Mouse (Mus musculus) neural tube, embryonic 14.5 days (tissue): ENCODE measurements around the gene Kif1bp. TPM values are rescaled to one million over a fixed set of nuclear protein-coding genes. Genes with fewer than 3 reads are reported as not detected.
A peak's percentile ranks its signal among the peaks of the same experiment; 100 is the strongest.
"Not testable (repeated sequence)": the region's sequence is repeated elsewhere in the genome, so short reads cannot be mapped to it uniquely, and the experiment has no call there.

Experiments
- ATAC-seq: fragments of 200-750 bp; cut with Nextera tagmentation; 2 replicates; pipeline ENCODE4 v1.8.0; 2017; ENCODE audit warnings: low read depth, mild to moderate bottlenecking, moderate TSS enrichment, moderate library complexity
- H3K27ac ChIP-seq: fragments of 300-500 bp; sonication (generic); 2 replicates; pipeline ENCODE4 v1.5.1; 2014; ENCODE audit warnings: low read depth, mild to moderate bottlenecking, control low read depth, low read length, moderate library complexity, mixed read lengths
- H3K27me3 ChIP-seq: fragments of 300-500 bp; sonication (generic); 2 replicates; pipeline ENCODE4 v1.6.1; 2014; ENCODE audit warnings: low read length; ENCODE audit not compliant: control insufficient read depth, insufficient read depth
- H3K36me3 ChIP-seq: fragments of 300-500 bp; sonication (generic); 2 replicates; pipeline ENCODE4 v1.6.1; 2014; ENCODE audit warnings: low read length, mixed read lengths; ENCODE audit not compliant: control insufficient read depth, insufficient read depth
- H3K4me1 ChIP-seq: fragments of 300-500 bp; sonication (generic); 2 replicates; pipeline ENCODE4 v1.6.1; 2014; ENCODE audit warnings: low read length; ENCODE audit not compliant: control insufficient read depth, insufficient read depth
- H3K4me2 ChIP-seq: fragments of 300-500 bp; sonication (generic); 2 replicates; pipeline ENCODE4 v1.6.1; 2014; ENCODE audit warnings: mild to moderate bottlenecking, low read depth, low read length, control low read depth
- H3K4me3 ChIP-seq: fragments of 300-500 bp; sonication (generic); 2 replicates; pipeline ENCODE4 v1.5.1; 2014; ENCODE audit warnings: low read depth, low read length, control low read depth, mixed read lengths
- H3K9ac ChIP-seq: fragments of 300-500 bp; sonication (generic); replicated peaks from 2 replicates; pipeline ENCODE4 v1.6.1; 2014; ENCODE audit warnings: low read depth, mild to moderate bottlenecking, control low read depth, low read length, mixed read lengths
- H3K9me3 ChIP-seq: fragments of 300-500 bp; sonication (generic); 2 replicates; pipeline ENCODE4 v1.6.1; 2016; ENCODE audit warnings: low read length; ENCODE audit not compliant: control insufficient read depth
- WGBS: fragments of 180-500 bp; shearing (Covaris S2); extraction: QIAGEN DNeasy Blood & Tissue Kit; methylation state at CpG from one replicate; pipeline ENCODE4 v1.1.7; 2014; 5-methylcytosine and 5-hydroxymethylcytosine counted together
- polyA plus RNA-seq: library from polyadenylated mRNA; unstranded; fragments of >200 nt; fragmentation: Nextera tagmentation; extraction: Ambion mirVana; gene quantifications from 2 replicates; pipeline ENCODE4 v1.2.1, GENCODE M21; 2014

The Kif1bp gene
- polyA plus RNA-seq, 1 experiment from 2014 or later = 95.7 TPM

- H3K27me3 ChIP-seq = no peaks in the 10 kb centered on the region
- H3K36me3 ChIP-seq = peaks cover 55% of the 10 kb centered on the region
- H3K27ac ChIP-seq = no peak overlapping the region
- H3K9me3 ChIP-seq = no peaks in the 10 kb centered on the region
- H3K4me1 ChIP-seq = no peaks in the 10 kb centered on the region
- no peak overlapping the region for H3K4me2 ChIP-seq
- no peak overlapping the region for H3K9ac ChIP-seq
- no peak overlapping the region for H3K4me3 ChIP-seq
- 88% methylated on average over 7 of the region's 7 CpGs for WGBS
- ATAC-seq = no peak
Measured at GRCm38 (mm10) chr10:62592496-62592895, 14.2 kb upstream of the Kif1bp start.

- no peak overlapping the region for H3K27ac ChIP-seq
- H3K4me3 ChIP-seq = no peak overlapping the region
- peak; percentile 77 for ATAC-seq
- no peaks in the 10 kb centered on the region for H3K9me3 ChIP-seq
- H3K4me1 ChIP-seq = no peaks in the 10 kb centered on the region
- no peak overlapping the region for H3K9ac ChIP-seq
- no peak overlapping the region for H3K4me2 ChIP-seq
- no peaks in the 10 kb centered on the region for H3K27me3 ChIP-seq
- peaks cover 65% of the 10 kb centered on the region for H3K36me3 ChIP-seq
- WGBS = 43% methylated on average over 6 of the region's 6 CpGs
Measured at GRCm38 (mm10) chr10:62590200-62590599, 11.9 kb upstream of the Kif1bp start.

GRCm38 (mm10) chr10:62588616-62589015 lies 10.4 kb upstream of the Kif1bp start:
- ATAC-seq = no peak
- 83% methylated on average over 4 of the region's 4 CpGs for WGBS
- no peaks in the 10 kb centered on the region for H3K27me3 ChIP-seq

GRCm38 (mm10) chr10:62583245-62583644 lies 5.0 kb upstream of the Kif1bp start:
- 100% methylated on average over 1 of the region's 1 CpGs for WGBS
- H3K27me3 ChIP-seq = no peaks in the 10 kb centered on the region

More at GRCm38 (mm10) chr10:62588616-62589015, 10.4 kb upstream of the Kif1bp start:
- no peaks in the 10 kb centered on the region for H3K9me3 ChIP-seq
- H3K4me3 ChIP-seq = no peak overlapping the region
- no peak overlapping the region for H3K27ac ChIP-seq
- no peak overlapping the region for H3K4me2 ChIP-seq
- H3K9ac ChIP-seq = no peak overlapping the region
- H3K4me1 ChIP-seq = no peaks in the 10 kb centered on the region
- peaks cover 69% of the 10 kb centered on the region for H3K36me3 ChIP-seq

GRCm38 (mm10) chr10:62582701-62583100 lies 4.4 kb upstream of the Kif1bp start:
- peaks cover 63% of the 10 kb centered on the region for H3K36me3 ChIP-seq
- no peaks in the 10 kb centered on the region for H3K9me3 ChIP-seq
- ATAC-seq = no peak
- H3K27ac ChIP-seq = no peak overlapping the region
- no peaks in the 10 kb centered on the region for H3K27me3 ChIP-seq
- H3K4me3 ChIP-seq = no peak overlapping the region
- no peak overlapping the region for H3K9ac ChIP-seq
- no peaks in the 10 kb centered on the region for H3K4me1 ChIP-seq
- 88% methylated on average over 7 of the region's 7 CpGs for WGBS
- H3K4me2 ChIP-seq = no peak overlapping the region

More at GRCm38 (mm10) chr10:62583245-62583644, 5.0 kb upstream of the Kif1bp start:
- no peak overlapping the region for H3K4me3 ChIP-seq
- H3K4me1 ChIP-seq = no peaks in the 10 kb centered on the region
- no peak overlapping the region for H3K27ac ChIP-seq
- no peaks in the 10 kb centered on the region for H3K9me3 ChIP-seq
- H3K9ac ChIP-seq = no peak overlapping the region
- no peak overlapping the region for H3K4me2 ChIP-seq
- H3K36me3 ChIP-seq = peaks cover 63% of the 10 kb centered on the region
- ATAC-seq = no peak

GRCm38 (mm10) chr10:62582263-62582662 lies 4.0 kb upstream of the Kif1bp start:
- no peaks in the 10 kb centered on the region for H3K27me3 ChIP-seq
- H3K9ac ChIP-seq = no peak overlapping the region
- peaks cover 59% of the 10 kb centered on the region for H3K36me3 ChIP-seq
- ATAC-seq = no peak
- peaks cover 3% of the 10 kb centered on the region; the same call in 1 of the 2 replicates for H3K4me1 ChIP-seq
- H3K4me2 ChIP-seq = no peak overlapping the region
- H3K4me3 ChIP-seq = no peak overlapping the region
- H3K9me3 ChIP-seq = no peaks in the 10 kb centered on the region
- H3K27ac ChIP-seq = no peak overlapping the region
- WGBS = 91% methylated on average over 17 of the region's 17 CpGs

- H3K4me2 ChIP-seq, H3K9me3 ChIP-seq, ATAC-seq, H3K27me3 ChIP-seq, H3K27ac ChIP-seq, H3K9ac ChIP-seq, H3K4me1 ChIP-seq, H3K4me3 ChIP-seq: not testable (repeated sequence)
- H3K36me3 ChIP-seq = peaks cover 38% of the 10 kb centered on the region
- 91% methylated on average over 11 of the region's 13 CpGs for WGBS
Measured at GRCm38 (mm10) chr10:62579129-62579528, 872 bp upstream of the Kif1bp start.

- H3K4me3 ChIP-seq = peak overlapping the region; percentile 89
- H3K9ac ChIP-seq = peak overlapping the region; percentile 89
- no peaks in the 10 kb centered on the region for H3K27me3 ChIP-seq
- 1% methylated on average over 50 of the region's 54 CpGs for WGBS
- peaks cover 36% of the 10 kb centered on the region for H3K36me3 ChIP-seq
- H3K4me1 ChIP-seq = peaks cover 8% of the 10 kb centered on the region; the same call in 1 of the 2 replicates
- peak overlapping the region; percentile 79 for H3K27ac ChIP-seq
- H3K9me3 ChIP-seq = no peaks in the 10 kb centered on the region
- ATAC-seq = peak; percentile 78
- H3K4me2 ChIP-seq = peak overlapping the region; percentile 97
Measured at GRCm38 (mm10) chr10:62577673-62578337, 452 bp downstream of the Kif1bp start.

GRCm38 (mm10) chr10:62575001-62575400 lies 3.3 kb downstream of the Kif1bp start:
- Histone ChIP-seq H3K27me3 (no peaks in the 10 kb centered on the region), H3K36me3 (peaks cover 31% of the 10 kb centered on the region)

More at GRCm38 (mm10) chr10:62575001-62575400, 3.3 kb downstream of the Kif1bp start:
- 89% methylated on average over 13 of the region's 13 CpGs for WGBS
- Histone ChIP-seq H3K4me1 (peaks cover 8% of the 10 kb centered on the region; the same call in 1 of the 2 replicates), H3K4me2 (no peak overlapping the region), H3K9ac (no peak overlapping the region), H3K9me3 (no peaks in the 10 kb centered on the region), H3K4me3 (no peak overlapping the region), H3K27ac (no peak overlapping the region)
- ATAC-seq = no peak
